Mouse (Mus musculus): Measurements from ENCODE around the gene Ift52. TPM values are rescaled to one million over a fixed set of nuclear protein-coding genes. Genes with fewer than 3 reads are reported as not detected.

Gene Ift52
- polyA plus RNA-seq (2015; fragmentation: Nextera tagmentation; extraction: Ambion mirVana): 35.6 and 37.8 TPM in 2 replicates

- H3K4me2 ChIP-seq: peak within 1 kb of the TSS; percentile 69
- H3K9me3 ChIP-seq: no peaks in the 10 kb centered on the region
- no peaks in the 10 kb centered on the region for H3K27me3 ChIP-seq
- H3K4me3 ChIP-seq: peak within 1 kb of the TSS; percentile 88
- WGBS: under 1% methylated on average over 57 of the region's 57 CpGs
- peak within 1 kb of the TSS; percentile 88 for H3K27ac ChIP-seq (replicated peaks)
- H3K36me3 ChIP-seq: no peaks in the 10 kb centered on the region
- H3K9ac ChIP-seq: peak within 1 kb of the TSS; percentile 73
- peak; percentile 96 for ATAC-seq (ENCODE audit: low FRiP score, low read depth)
- peaks cover 12% of the 10 kb centered on the region for H3K4me1 ChIP-seq (replicated peaks)
Measured at GRCm38 (mm10) chr2:163016916-163017743, at the start of gene Ift52. Gene Ift52, plus strand, starts transcription at chr2:163017354.

- H3K9me3 ChIP-seq: no peaks in the 10 kb centered on the region
- H3K27me3 ChIP-seq: no peaks in the 10 kb centered on the region
- no peak for ATAC-seq (ENCODE audit: low FRiP score, low read depth)
Measured at GRCm38 (mm10) chr2:162968357-162968756, 48.8 kb upstream of the Ift52 start.

GRCm38 (mm10) chr2:162969101-162969500 lies 48.1 kb upstream of the Ift52 start:
- Histone ChIP-seq H3K4me1 (replicated peaks) (peaks cover 7% of the 10 kb centered on the region), H3K9ac (no peak overlapping the region), H3K36me3 (no peaks in the 10 kb centered on the region), H3K4me2 (no peak overlapping the region), H3K4me3 (no peak overlapping the region), H3K9me3 (no peaks in the 10 kb centered on the region), H3K27me3 (no peaks in the 10 kb centered on the region), H3K27ac (replicated peaks) (no peak overlapping the region)
- no peak for ATAC-seq (ENCODE audit: low FRiP score, low read depth)
- 89% methylated on average over 3 of the region's 3 CpGs for WGBS

More at GRCm38 (mm10) chr2:162968357-162968756, 48.8 kb upstream of the Ift52 start:
- 13% methylated on average over 5 of the region's 5 CpGs for WGBS
- Histone ChIP-seq H3K4me1 (replicated peaks) (peaks cover under 1% of the 10 kb centered on the region), H3K4me2 (no peak overlapping the region), H3K4me3 (no peak overlapping the region), H3K36me3 (no peaks in the 10 kb centered on the region), H3K9ac (no peak overlapping the region), H3K27ac (replicated peaks) (no peak overlapping the region)

GRCm38 (mm10) chr2:162970896-162971295 lies 46.3 kb upstream of the Ift52 start:
- Histone ChIP-seq H3K4me3 (no peak overlapping the region), H3K27me3 (no peaks in the 10 kb centered on the region), H3K4me1 (replicated peaks) (peaks cover 15% of the 10 kb centered on the region), H3K9me3 (no peaks in the 10 kb centered on the region), H3K4me2 (no peak overlapping the region), H3K9ac (no peak overlapping the region), H3K36me3 (no peaks in the 10 kb centered on the region), H3K27ac (replicated peaks) (no peak overlapping the region)
- ATAC-seq (ENCODE audit: low FRiP score, low read depth): no peak
- 94% methylated on average over 6 of the region's 6 CpGs for WGBS

- H3K4me2 ChIP-seq: no peak overlapping the region
- ATAC-seq (ENCODE audit: low FRiP score, low read depth): no peak
Measured at GRCm38 (mm10) chr2:162972752-162973151, 44.4 kb upstream of the Ift52 start.

GRCm38 (mm10) chr2:162973206-162973605 lies 43.9 kb upstream of the Ift52 start:
- no peak for ATAC-seq (ENCODE audit: low FRiP score, low read depth)
- 65% methylated on average over 5 of the region's 5 CpGs for WGBS
- no peak overlapping the region for H3K9ac ChIP-seq
- H3K36me3 ChIP-seq: no peaks in the 10 kb centered on the region
- no peaks in the 10 kb centered on the region for H3K27me3 ChIP-seq
- no peak overlapping the region for H3K4me3 ChIP-seq
- H3K27ac ChIP-seq (replicated peaks): no peak overlapping the region
- no peaks in the 10 kb centered on the region for H3K9me3 ChIP-seq
- peaks cover 15% of the 10 kb centered on the region for H3K4me1 ChIP-seq (replicated peaks)
- H3K4me2 ChIP-seq: no peak overlapping the region

More at GRCm38 (mm10) chr2:162972752-162973151, 44.4 kb upstream of the Ift52 start:
- Histone ChIP-seq H3K27me3 (no peaks in the 10 kb centered on the region), H3K27ac (replicated peaks) (no peak overlapping the region), H3K4me3 (no peak overlapping the region), H3K36me3 (no peaks in the 10 kb centered on the region), H3K9ac (no peak overlapping the region), H3K9me3 (no peaks in the 10 kb centered on the region), H3K4me1 (replicated peaks) (peaks cover 15% of the 10 kb centered on the region)
- 56% methylated on average over 7 of the region's 7 CpGs for WGBS

GRCm38 (mm10) chr2:162973637-162974036 lies 43.5 kb upstream of the Ift52 start:
- H3K4me1 ChIP-seq (replicated peaks): peaks cover 15% of the 10 kb centered on the region
- no peak overlapping the region for H3K9ac ChIP-seq
- WGBS: 12% methylated on average over 11 of the region's 11 CpGs
- H3K36me3 ChIP-seq: no peaks in the 10 kb centered on the region
- H3K27ac ChIP-seq (replicated peaks): 0 out of 2 replicates have a peak overlapping the region, but pooled peaks have one; percentile 42
- no peak for ATAC-seq (ENCODE audit: low FRiP score, low read depth)
- no peak overlapping the region for H3K4me3 ChIP-seq
- H3K4me2 ChIP-seq: no peak overlapping the region
- H3K9me3 ChIP-seq: no peaks in the 10 kb centered on the region
- no peaks in the 10 kb centered on the region for H3K27me3 ChIP-seq

GRCm38 (mm10) chr2:162975157-162975775 lies 41.9 kb upstream of the Ift52 start:
- WGBS: 58% methylated on average over 11 of the region's 11 CpGs
- Histone ChIP-seq H3K4me2 (no peak overlapping the region), H3K27me3 (no peaks in the 10 kb centered on the region), H3K9ac (no peak overlapping the region), H3K4me1 (replicated peaks) (peaks cover 15% of the 10 kb centered on the region), H3K4me3 (no peak overlapping the region), H3K36me3 (no peaks in the 10 kb centered on the region), H3K9me3 (no peaks in the 10 kb centered on the region), H3K27ac (replicated peaks) (0 out of 2 replicates have a peak overlapping the region, but pooled peaks have one; percentile 30)
- ATAC-seq (ENCODE audit: low FRiP score, low read depth): peak; percentile 82; the same call in 1 of the 2 replicates

- no peak; the same call in 1 of the 2 replicates for ATAC-seq (ENCODE audit: low FRiP score, low read depth)
Measured at GRCm38 (mm10) chr2:162976001-162976400, 41.2 kb upstream of the Ift52 start.

GRCm38 (mm10) chr2:162984381-162984780 lies 32.8 kb upstream of the Ift52 start:
- Histone ChIP-seq H3K4me1 (replicated peaks) (0 out of 2 replicates have a peak, but pooled peaks cover 3% of the 10 kb centered on the region), H3K4me3 (no peak overlapping the region), H3K27ac (replicated peaks) (no peak overlapping the region), H3K36me3 (no peaks in the 10 kb centered on the region), H3K9ac (no peak overlapping the region), H3K4me2 (no peak overlapping the region), H3K9me3 (no peaks in the 10 kb centered on the region), H3K27me3 (no peaks in the 10 kb centered on the region)
- ATAC-seq (ENCODE audit: low FRiP score, low read depth): no peak
- 93% methylated on average over 6 of the region's 6 CpGs for WGBS

More at GRCm38 (mm10) chr2:162976001-162976400, 41.2 kb upstream of the Ift52 start:
- Histone ChIP-seq H3K27ac (replicated peaks) (no peak overlapping the region), H3K4me2 (no peak overlapping the region), H3K9me3 (no peaks in the 10 kb centered on the region), H3K4me1 (replicated peaks) (peaks cover 15% of the 10 kb centered on the region), H3K4me3 (no peak overlapping the region), H3K27me3 (no peaks in the 10 kb centered on the region), H3K36me3 (no peaks in the 10 kb centered on the region), H3K9ac (no peak overlapping the region)
- WGBS: 60% methylated on average over 4 of the region's 4 CpGs

- Histone ChIP-seq H3K4me3 (no peak overlapping the region), H3K9me3 (no peaks in the 10 kb centered on the region), H3K4me1 (replicated peaks) (0 out of 2 replicates have a peak, but pooled peaks cover 3% of the 10 kb centered on the region), H3K36me3 (no peaks in the 10 kb centered on the region), H3K27ac (replicated peaks) (no peak overlapping the region), H3K27me3 (no peaks in the 10 kb centered on the region), H3K9ac (no peak overlapping the region), H3K4me2 (no peak overlapping the region)
- 51% methylated on average over 3 of the region's 3 CpGs for WGBS
- ATAC-seq (ENCODE audit: low FRiP score, low read depth): peak; percentile 48; the same call in 1 of the 2 replicates
Measured at GRCm38 (mm10) chr2:162985923-162986322, 31.2 kb upstream of the Ift52 start.

GRCm38 (mm10) chr2:162986764-162987163 lies 30.4 kb upstream of the Ift52 start:
- Histone ChIP-seq H3K27ac (replicated peaks) (no peak overlapping the region), H3K4me2 (no peak overlapping the region), H3K4me1 (replicated peaks) (0 out of 2 replicates have a peak, but pooled peaks cover 3% of the 10 kb centered on the region), H3K36me3 (no peaks in the 10 kb centered on the region), H3K27me3 (no peaks in the 10 kb centered on the region), H3K9me3 (no peaks in the 10 kb centered on the region), H3K9ac (no peak overlapping the region), H3K4me3 (no peak overlapping the region)
- 91% methylated on average over 3 of the region's 3 CpGs for WGBS
- ATAC-seq (ENCODE audit: low FRiP score, low read depth): no peak

Data from hindbrain, embryonic 15.5 days (tissue).